Mouse (Mus musculus) ovary, postnatal 14 days (tissue): ENCODE results near the gene Tceanc.
A peak's percentile ranks its signal among the peaks of the same experiment; 100 is the strongest.
"Not testable (repeated sequence)": the region's sequence is repeated elsewhere in the genome, so short reads cannot be mapped to it uniquely, and the experiment has no call there.

Experiments
- DNase-seq: peaks from one replicate; pipeline ENCODE4 v3.0.0; 2022; ENCODE audit warnings: low spot score

The Tceanc gene

GRCm38 (mm10) chrX:166518345-166518744 is at the start of gene Tceanc:
Gene Tceanc (minus strand): TSS chrX:166518567.
- DNase-seq, result no peak

- no peak for DNase-seq
Observed at GRCm38 (mm10) chrX:166565983-166566382, 47.6 kb upstream of the Tceanc start.

GRCm38 (mm10) chrX:166565401-166565800 is 47.0 kb upstream of the Tceanc start:
- DNase-seq, result no peak

- DNase-seq, result no peak
Observed at GRCm38 (mm10) chrX:166564900-166565299, 46.5 kb upstream of the Tceanc start.

GRCm38 (mm10) chrX:166559333-166559732 is 41.0 kb upstream of the Tceanc start:
- no peak for DNase-seq

GRCm38 (mm10) chrX:166552355-166552754 is 34.0 kb upstream of the Tceanc start:
- DNase-seq, result no peak

- DNase-seq, result no peak
Observed at GRCm38 (mm10) chrX:166546495-166546894, 28.1 kb upstream of the Tceanc start.

GRCm38 (mm10) chrX:166535138-166535537 is 16.8 kb upstream of the Tceanc start:
- DNase-seq, result no peak

- no peak for DNase-seq
Observed at GRCm38 (mm10) chrX:166533432-166533831, 15.1 kb upstream of the Tceanc start.

- no peak for DNase-seq
Observed at GRCm38 (mm10) chrX:166531671-166532070, 13.3 kb upstream of the Tceanc start.

GRCm38 (mm10) chrX:166528126-166528525 is 9.8 kb upstream of the Tceanc start:
- no peak for DNase-seq

- DNase-seq, result no peak
Observed at GRCm38 (mm10) chrX:166525637-166526315, 7.4 kb upstream of the Tceanc start.

- DNase-seq, result no peak
Observed at GRCm38 (mm10) chrX:166520782-166521181, 2.4 kb upstream of the Tceanc start.

- DNase-seq, result no peak
Observed at GRCm38 (mm10) chrX:166516631-166517030, 1.7 kb downstream of the Tceanc start.

- no peak for DNase-seq
Observed at GRCm38 (mm10) chrX:166515923-166516322, 2.4 kb downstream of the Tceanc start.

- not testable (repeated sequence) for DNase-seq
Observed at GRCm38 (mm10) chrX:166514035-166514434, 4.3 kb downstream of the Tceanc start.

GRCm38 (mm10) chrX:166512071-166512470 is 6.3 kb downstream of the Tceanc start:
- no peak for DNase-seq

- DNase-seq, result no peak
Observed at GRCm38 (mm10) chrX:166511107-166511506, 7.3 kb downstream of the Tceanc start.

GRCm38 (mm10) chrX:166509761-166510738 is 8.3 kb downstream of the Tceanc start:
- DNase-seq, result peak; percentile 79

- DNase-seq, result no peak
Observed at GRCm38 (mm10) chrX:166504421-166504820, 13.9 kb downstream of the Tceanc start.

GRCm38 (mm10) chrX:166499496-166500190 is 18.7 kb downstream of the Tceanc start:
- DNase-seq, result no peak

- no peak for DNase-seq
Observed at GRCm38 (mm10) chrX:166497771-166498170, 20.6 kb downstream of the Tceanc start.
